Mouse (Mus musculus) heart, postnatal 0 days (tissue): Measurements from ENCODE around the gene Fam240b. TPM values are rescaled to one million over a fixed set of nuclear protein-coding genes. Genes with fewer than 3 reads are reported as not detected.
"Not testable (repeated sequence)": the region's sequence is repeated elsewhere in the genome, so short reads cannot be mapped to it uniquely, and the experiment has no call there.

Source experiments
- ATAC-seq: fragments of 200-750 bp; cut with Nextera tagmentation; 2 replicates; pipeline ENCODE4 v1.8.0; 2017; ENCODE audit warnings: low read depth, moderate number of reproducible peaks, moderate library complexity; ENCODE audit not compliant: insufficient read depth
- DNase-seq: peaks from one replicate; pipeline ENCODE4 v3.0.0-alpha.2; 2016; ENCODE audit warnings: low spot score
- H3K27ac ChIP-seq: fragments of 300-500 bp; sonication (generic); 2 replicates; pipeline ENCODE4 v1.5.1; 2014; ENCODE audit warnings: low read depth, mild to moderate bottlenecking
- H3K27me3 ChIP-seq: fragments of 300-500 bp; sonication (generic); 2 replicates; pipeline ENCODE4 v1.6.1; 2014; ENCODE audit warnings: low read length, mixed read lengths; ENCODE audit not compliant: control insufficient read depth, insufficient read depth
- H3K36me3 ChIP-seq: fragments of 300-500 bp; sonication (generic); replicated peaks from 2 replicates; pipeline ENCODE4 v1.6.1; 2014; ENCODE audit warnings: low read length, mixed read lengths; ENCODE audit not compliant: control insufficient read depth, insufficient read depth
- H3K4me1 ChIP-seq: fragments of 300-500 bp; sonication (generic); 2 replicates; pipeline ENCODE4 v1.6.1; 2014; ENCODE audit warnings: antibody characterized with exemption; ENCODE audit not compliant: control insufficient read depth, insufficient read depth
- H3K4me2 ChIP-seq: fragments of 300-500 bp; sonication (generic); 2 replicates; pipeline ENCODE4 v1.6.1; 2014; ENCODE audit warnings: low read depth, mild to moderate bottlenecking, low read length, moderate library complexity
- H3K4me3 ChIP-seq: fragments of 300-500 bp; sonication (generic); 2 replicates; pipeline ENCODE4 v1.5.1; 2014; ENCODE audit warnings: low read depth, low read length
- H3K9ac ChIP-seq: fragments of 300-500 bp; sonication (generic); replicated peaks from 2 replicates; pipeline ENCODE4 v1.6.1; 2014; ENCODE audit warnings: low read depth, low read length, mixed read lengths
- H3K9me3 ChIP-seq: fragments of 300-500 bp; sonication (generic); replicated peaks from 2 replicates; pipeline ENCODE4 v1.6.1; 2016; ENCODE audit warnings: low read length; ENCODE audit not compliant: control insufficient read depth
- CTCF ChIP-seq: IDR thresholded peaks from 2 replicates; pipeline ENCODE4 v1.5.1; 2016; ENCODE audit warnings: antibody characterized with exemption, control low read depth, low read depth
- EP300 ChIP-seq: IDR thresholded peaks from 2 replicates; pipeline ENCODE4 v1.6.1; 2016; ENCODE audit warnings: antibody characterized with exemption, low read depth
- WGBS: fragments of 180-500 bp; shearing (Covaris S2); extraction: QIAGEN DNeasy Blood & Tissue Kit; methylation state at CpG from one replicate; pipeline ENCODE4 v1.1.7; 2014; 5-methylcytosine and 5-hydroxymethylcytosine counted together
- polyA plus RNA-seq: library from polyadenylated mRNA; unstranded; fragments of >200 nt; fragmentation: Nextera tagmentation; extraction: Ambion mirVana; gene quantifications from 2 replicates; pipeline ENCODE4 v1.2.1, GENCODE M21; 2015
- total RNA-seq: library from RNA; depleted of rRNA; stranded (reverse); fragments of >200 nt; gene quantifications from 2 replicates; pipeline ENCODE4 v1.2.3, GENCODE M21; 2014; ENCODE audit warnings: low replicate concordance

The Fam240b gene
- total and polyA plus RNA-seq, 2 experiments from 2014 or later: not detected

DNA sequence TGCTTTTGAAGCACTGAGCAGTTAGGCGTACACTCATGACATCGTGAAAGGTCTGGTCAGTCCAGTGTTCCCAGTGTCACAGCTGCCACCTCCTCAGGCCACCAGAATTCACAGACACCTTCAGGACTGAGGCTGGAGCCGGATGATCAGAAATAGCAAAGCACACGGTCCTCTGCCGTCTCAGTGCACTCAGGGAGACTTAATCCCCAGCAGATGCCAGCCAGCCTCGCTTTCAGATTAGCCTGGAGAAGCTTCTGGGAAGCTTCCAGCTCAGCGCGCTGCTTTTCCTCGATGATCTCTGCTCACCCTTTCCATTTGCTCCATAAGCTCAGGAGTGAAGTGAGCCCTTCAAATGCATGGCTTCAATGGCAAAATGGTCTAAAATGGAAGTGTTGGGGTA lies 32.4 kb downstream of the Fam240b start:
- H3K27me3 ChIP-seq: no peaks in the 10 kb centered on the region
- no peak for DNase-seq
- no peaks in the 10 kb centered on the region for H3K4me1 ChIP-seq
- H3K9me3 ChIP-seq: 0 out of 2 replicates have a peak, but pooled peaks cover 3% of the 10 kb centered on the region
- peak overlapping the region; percentile 10; the same call in 1 of the 2 replicates for H3K4me2 ChIP-seq
- H3K9ac ChIP-seq: no peak overlapping the region
- no peak overlapping the region for H3K4me3 ChIP-seq
- no peak for ATAC-seq
- TF ChIP-seq CTCF (no peak), EP300 (no peak)
- WGBS: 44% methylated on average over 9 of the region's 9 CpGs
- H3K27ac ChIP-seq: no peak overlapping the region
- H3K36me3 ChIP-seq: no peaks in the 10 kb centered on the region

GRCm38 (mm10) chr13:64462581-64462980 lies 35.0 kb downstream of the Fam240b start:
- no peak for TF ChIP-seq CTCF
- no peak for TF ChIP-seq EP300
- 69% methylated on average over 2 of the region's 2 CpGs for whole genome bisulfite sequencing
- H3K36me3 ChIP-seq: no peaks in the 10 kb centered on the region

GRCm38 (mm10) chr13:64458181-64458580 lies 39.4 kb downstream of the Fam240b start:
- no peak overlapping the region for H3K9ac ChIP-seq
- no peaks in the 10 kb centered on the region for H3K36me3 ChIP-seq
- no peak overlapping the region for H3K4me3 ChIP-seq
- no peaks in the 10 kb centered on the region for H3K27me3 ChIP-seq
- ATAC-seq (no peak), DNase-seq (no peak)
- WGBS: 84% methylated on average over 14 of the region's 14 CpGs
- no peak overlapping the region for H3K27ac ChIP-seq
- H3K9me3 ChIP-seq: 0 out of 2 replicates have a peak, but pooled peaks cover 3% of the 10 kb centered on the region
- no peak overlapping the region for H3K4me2 ChIP-seq
- no peaks in the 10 kb centered on the region for H3K4me1 ChIP-seq
- no peak for TF ChIP-seq EP300
- TF ChIP-seq CTCF: no peak

More at GRCm38 (mm10) chr13:64462581-64462980, 35.0 kb downstream of the Fam240b start:
- ATAC-seq: no peak
- Histone ChIP-seq H3K4me1 (no peaks in the 10 kb centered on the region), H3K4me3 (no peak overlapping the region), H3K4me2 (no peak overlapping the region), H3K27me3 (no peaks in the 10 kb centered on the region), H3K27ac (no peak overlapping the region), H3K9me3 (0 out of 2 replicates have a peak, but pooled peaks cover 3% of the 10 kb centered on the region), H3K9ac (no peak overlapping the region)
- no peak for DNase-seq

- not testable (repeated sequence) for ATAC-seq, H3K4me3 ChIP-seq, H3K36me3 ChIP-seq, H3K9me3 ChIP-seq, H3K27ac ChIP-seq, H3K4me1 ChIP-seq, H3K9ac ChIP-seq, H3K27me3 ChIP-seq, H3K4me2 ChIP-seq, DNase-seq
- WGBS: 72% methylated on average over 19 of the region's 19 CpGs
These were observed 40.2 kb downstream of the Fam240b start for GRCm38 (mm10) chr13:64457225-64457978.

GRCm38 (mm10) chr13:64450001-64450794 lies 47.4 kb downstream of the Fam240b start:
- no peak overlapping the region for H3K4me2 ChIP-seq
- 57% methylated on average over 7 of the region's 7 CpGs for WGBS
- no peaks in the 10 kb centered on the region for H3K27me3 ChIP-seq
- DNase-seq: no peak
- H3K4me1 ChIP-seq: no peaks in the 10 kb centered on the region
- no peak for ATAC-seq
- H3K36me3 ChIP-seq: no peaks in the 10 kb centered on the region
- no peak overlapping the region for H3K9ac ChIP-seq
- no peak for TF ChIP-seq CTCF
- no peak for TF ChIP-seq EP300
- no peak overlapping the region for H3K4me3 ChIP-seq
- no peaks in the 10 kb centered on the region for H3K9me3 ChIP-seq
- no peak overlapping the region for H3K27ac ChIP-seq
